Mouse (Mus musculus) forebrain, embryonic 15.5 days (tissue): ENCODE results near the gene Sox6. TPM values are rescaled to one million over a fixed set of nuclear protein-coding genes. Genes with fewer than 3 reads are reported as not detected.

Source experiments
- ATAC-seq: fragments of 200-750 bp; cut with Nextera tagmentation; replicated peaks from 2 replicates; pipeline ENCODE4 v1.8.0; 2017; ENCODE audit warnings: mild to moderate bottlenecking, moderate TSS enrichment, moderate library complexity
- H3K27ac ChIP-seq: fragments of 300-500 bp; sonication (generic); replicated peaks from 2 replicates; pipeline ENCODE4 v1.5.1; 2015; ENCODE audit warnings: mild to moderate bottlenecking, inconsistent platforms
- H3K27me3 ChIP-seq: fragments of 300-500 bp; sonication (generic); 2 replicates; pipeline ENCODE4 v1.6.1; 2015; ENCODE audit warnings: inconsistent platforms
- H3K36me3 ChIP-seq: fragments of 300-500 bp; sonication (generic); 2 replicates; pipeline ENCODE4 v1.6.1; 2015; ENCODE audit warnings: mild to moderate bottlenecking, inconsistent platforms
- H3K4me1 ChIP-seq: fragments of 300-500 bp; sonication (generic); 2 replicates; pipeline ENCODE4 v1.6.1; 2015; ENCODE audit warnings: inconsistent platforms
- H3K4me2 ChIP-seq: fragments of 300-500 bp; sonication (generic); replicated peaks from 2 replicates; pipeline ENCODE4 v1.6.1; 2015; ENCODE audit warnings: mild to moderate bottlenecking, inconsistent platforms
- H3K4me3 ChIP-seq: fragments of 300-500 bp; sonication (generic); 2 replicates; pipeline ENCODE4 v1.5.1; 2015; ENCODE audit warnings: mild to moderate bottlenecking, inconsistent platforms
- H3K9ac ChIP-seq: fragments of 300-500 bp; sonication (generic); replicated peaks from 2 replicates; pipeline ENCODE4 v1.6.1; 2015; ENCODE audit warnings: mild to moderate bottlenecking, inconsistent platforms
- H3K9me3 ChIP-seq: fragments of 300-500 bp; sonication (generic); 2 replicates; pipeline ENCODE4 v1.6.1; 2016; ENCODE audit warnings: inconsistent platforms
- whole genome bisulfite sequencing: fragments of 180-500 bp; shearing (Covaris S2); methylation state at CpG from one replicate; pipeline ENCODE4 v1.1.7; 2015; ENCODE audit warnings: mixed read lengths; 5-methylcytosine and 5-hydroxymethylcytosine counted together
- polyA plus RNA-seq: library from polyadenylated mRNA; unstranded; fragments of >200 nt; fragmentation: Nextera tagmentation; extraction: Ambion mirVana; gene quantifications from 2 replicates; pipeline ENCODE4 v1.2.1, GENCODE M21; 2015

Gene Sox6
- polyA plus RNA-seq, 1 experiment from 2014 or later: 111 TPM

DNA sequence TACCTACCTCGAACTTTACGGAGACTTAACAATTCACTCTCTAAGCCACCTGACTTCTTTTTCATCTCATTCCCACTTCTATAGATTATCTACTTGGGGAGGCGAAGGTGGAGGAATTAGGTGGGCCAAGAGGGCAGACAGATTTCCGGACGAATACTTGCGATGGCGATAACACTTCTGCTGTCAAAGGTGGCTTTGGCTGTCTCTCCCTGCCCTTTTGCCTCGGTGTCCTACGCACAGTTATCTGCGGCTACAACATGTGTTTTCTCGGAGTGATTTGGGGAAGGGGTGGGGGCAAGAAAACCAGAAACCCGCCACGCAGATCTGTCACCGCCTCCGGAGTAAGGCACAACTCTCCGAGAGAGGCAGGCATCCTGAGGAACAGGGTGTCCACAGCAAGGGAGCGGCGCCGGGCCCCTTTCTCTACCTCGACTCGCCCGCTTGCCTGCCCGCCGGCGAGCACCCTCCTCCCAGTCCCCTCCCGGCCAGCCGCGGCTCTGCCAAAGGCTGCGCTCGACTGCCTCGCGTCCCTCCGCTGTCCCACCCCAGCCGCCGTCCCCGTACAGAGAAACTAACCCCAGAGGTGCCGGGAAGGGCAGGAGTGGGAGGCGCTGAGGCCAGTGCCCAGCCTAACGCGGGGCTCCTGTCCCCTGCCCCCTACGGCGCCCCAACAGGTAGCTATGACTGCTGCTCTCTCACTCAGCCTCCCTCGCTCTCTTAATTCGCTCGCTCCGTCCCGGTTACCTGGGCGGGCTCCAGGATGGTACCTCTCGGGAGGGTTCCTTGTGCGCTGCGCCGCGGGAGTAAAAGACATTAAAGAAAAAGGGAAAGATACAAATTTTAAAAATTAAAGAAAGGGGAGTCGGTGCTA, 5.0 kb downstream of the Sox6 start:
- peaks cover 12% of the 10 kb centered on the region; the same call in 1 of the 2 replicates for H3K27me3 ChIP-seq
- under 1% methylated on average over 54 of the region's 54 CpGs for WGBS

GRCm38 (mm10) chr7:116032596-116033307, 5.8 kb downstream of the Sox6 start:
- no peaks in the 10 kb centered on the region for H3K9me3 ChIP-seq
- WGBS: 0% methylated on average over 11 of the region's 11 CpGs
- peaks cover 12% of the 10 kb centered on the region; the same call in 1 of the 2 replicates for H3K27me3 ChIP-seq
- peak overlapping the region; percentile 79 for H3K9ac ChIP-seq
- peak overlapping the region; percentile 91 for H3K27ac ChIP-seq
- peak overlapping the region; percentile 95 for H3K4me2 ChIP-seq
- peak overlapping the region; percentile 54 for H3K4me3 ChIP-seq
- peak; percentile 23; the same call in 1 of the 2 replicates for ATAC-seq
- no peaks in the 10 kb centered on the region for H3K36me3 ChIP-seq
- H3K4me1 ChIP-seq: peaks cover 71% of the 10 kb centered on the region

More for the DNA sequence above, 5.0 kb downstream of the Sox6 start:
- Histone ChIP-seq H3K4me2 (peak overlapping the region; percentile 75), H3K36me3 (no peaks in the 10 kb centered on the region), H3K9ac (peak overlapping the region; percentile 61), H3K9me3 (no peaks in the 10 kb centered on the region), H3K4me1 (peaks cover 74% of the 10 kb centered on the region), H3K4me3 (peak overlapping the region; percentile 54), H3K27ac (peak overlapping the region; percentile 87)
- ATAC-seq: peak; percentile 42

- peak overlapping the region; percentile 54 for H3K4me3 ChIP-seq
- peak overlapping the region; percentile 91 for H3K27ac ChIP-seq
- no peaks in the 10 kb centered on the region for H3K9me3 ChIP-seq
- peak overlapping the region; percentile 95 for H3K4me2 ChIP-seq
- no peaks in the 10 kb centered on the region for H3K36me3 ChIP-seq
- WGBS: under 1% methylated on average over 65 of the region's 65 CpGs
- H3K27me3 ChIP-seq: peaks cover 12% of the 10 kb centered on the region; the same call in 1 of the 2 replicates
- peak; percentile 38; the same call in 1 of the 2 replicates for ATAC-seq
- peaks cover 72% of the 10 kb centered on the region for H3K4me1 ChIP-seq
- peak overlapping the region; percentile 79 for H3K9ac ChIP-seq
Measured at GRCm38 (mm10) chr7:116031718-116032595, 6.6 kb downstream of the Sox6 start.

DNA sequence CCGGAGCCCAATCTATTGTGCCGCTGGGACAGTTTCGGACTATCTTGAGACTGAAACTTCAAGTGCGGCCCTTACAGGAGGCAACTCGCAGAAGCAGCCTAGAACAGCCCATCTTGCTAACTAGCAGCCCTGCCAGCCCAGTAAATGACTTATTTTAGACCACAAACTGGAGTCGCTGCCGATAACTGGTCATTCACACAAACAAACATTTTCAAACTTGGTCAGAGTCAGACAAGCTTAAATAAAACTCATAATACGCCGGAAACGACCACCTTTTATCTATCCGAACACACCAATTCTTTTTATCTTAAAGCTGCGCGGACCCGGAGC, 7.2 kb downstream of the Sox6 start:
- under 1% methylated on average over 14 of the region's 14 CpGs for WGBS
- peaks cover 71% of the 10 kb centered on the region for H3K4me1 ChIP-seq
- peak overlapping the region; percentile 79 for H3K9ac ChIP-seq
- H3K27me3 ChIP-seq: peaks cover 7% of the 10 kb centered on the region; the same call in 1 of the 2 replicates
- peak overlapping the region; percentile 95 for H3K4me2 ChIP-seq
- H3K4me3 ChIP-seq: peak overlapping the region; percentile 54
- H3K36me3 ChIP-seq: no peaks in the 10 kb centered on the region
- H3K27ac ChIP-seq: peak overlapping the region; percentile 91
- no peaks in the 10 kb centered on the region for H3K9me3 ChIP-seq
- no peak for ATAC-seq

GRCm38 (mm10) chr7:116030597-116031387, 7.8 kb downstream of the Sox6 start:
- H3K9me3 ChIP-seq: no peaks in the 10 kb centered on the region
- H3K9ac ChIP-seq: peak overlapping the region; percentile 79
- peaks cover 76% of the 10 kb centered on the region for H3K4me1 ChIP-seq
- H3K36me3 ChIP-seq: no peaks in the 10 kb centered on the region
- peak overlapping the region; percentile 91 for H3K27ac ChIP-seq
- peak overlapping the region; percentile 95 for H3K4me2 ChIP-seq
- H3K27me3 ChIP-seq: 0 out of 2 replicates have a peak, but pooled peaks cover 3% of the 10 kb centered on the region
- peak overlapping the region; percentile 54 for H3K4me3 ChIP-seq
- 5% methylated on average over 26 of the region's 26 CpGs for WGBS
- ATAC-seq: no peak; the same call in 1 of the 2 replicates

GRCm38 (mm10) chr7:116029991-116030390, 8.6 kb downstream of the Sox6 start:
- peak overlapping the region; percentile 79 for H3K9ac ChIP-seq

GRCm38 (mm10) chr7:116002726-116003125, 35.9 kb downstream of the Sox6 start:
- WGBS: 89% methylated on average over 4 of the region's 4 CpGs
- Histone ChIP-seq H3K4me3 (no peak overlapping the region), H3K9me3 (no peaks in the 10 kb centered on the region), H3K4me1 (no peaks in the 10 kb centered on the region), H3K9ac (no peak overlapping the region), H3K27ac (no peak overlapping the region), H3K36me3 (no peaks in the 10 kb centered on the region), H3K4me2 (no peak overlapping the region), H3K27me3 (no peaks in the 10 kb centered on the region)
- no peak for ATAC-seq

More at GRCm38 (mm10) chr7:116029991-116030390, 8.6 kb downstream of the Sox6 start:
- no peak for ATAC-seq
- Histone ChIP-seq H3K4me2 (peak overlapping the region; percentile 95), H3K36me3 (no peaks in the 10 kb centered on the region), H3K4me1 (peaks cover 71% of the 10 kb centered on the region), H3K9me3 (no peaks in the 10 kb centered on the region), H3K27ac (peak overlapping the region; percentile 91), H3K4me3 (peak overlapping the region; percentile 54), H3K27me3 (no peaks in the 10 kb centered on the region)
- 18% methylated on average over 3 of the region's 3 CpGs for WGBS

DNA sequence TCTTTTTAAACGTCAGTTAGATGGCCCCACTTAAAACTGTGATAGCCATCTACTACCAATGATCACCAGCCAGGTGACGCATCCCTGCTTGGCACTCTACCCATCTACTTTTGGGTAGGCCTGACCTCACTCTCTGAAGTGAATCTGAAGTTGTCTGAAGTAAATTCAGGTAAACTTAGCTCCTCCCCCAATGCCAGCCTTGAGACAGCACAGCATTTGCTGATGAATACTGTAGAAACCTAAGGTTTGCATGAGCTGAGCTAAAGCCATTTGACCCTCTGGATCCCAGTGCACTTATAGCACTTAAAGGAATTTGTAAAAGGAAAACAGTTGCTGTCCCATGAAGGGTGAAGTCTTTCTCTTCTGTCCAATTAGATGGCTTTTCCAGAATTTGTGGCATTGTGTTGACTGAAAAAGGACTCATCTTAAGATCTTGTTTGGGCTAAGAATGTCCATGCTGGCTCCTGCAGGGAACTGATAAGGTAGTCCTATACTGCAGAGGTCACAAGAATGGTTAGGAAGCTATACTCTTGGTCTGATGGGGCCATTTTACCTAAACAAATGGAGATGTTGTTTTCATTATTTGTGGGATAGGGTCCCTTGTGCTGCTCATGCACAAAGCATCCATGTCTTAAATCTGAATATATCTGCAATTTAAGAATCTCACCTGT, 50.4 kb downstream of the Sox6 start:
- H3K36me3 ChIP-seq: no peaks in the 10 kb centered on the region
- H3K27ac ChIP-seq: no peak overlapping the region
- no peak overlapping the region for H3K9ac ChIP-seq
- no peak overlapping the region for H3K4me2 ChIP-seq
- WGBS: 85% methylated on average over 2 of the region's 2 CpGs
- ATAC-seq: no peak
- H3K4me3 ChIP-seq: no peak overlapping the region
- 0 out of 2 replicates have a peak, but pooled peaks cover 9% of the 10 kb centered on the region for H3K4me1 ChIP-seq
- no peaks in the 10 kb centered on the region for H3K9me3 ChIP-seq
- H3K27me3 ChIP-seq: no peaks in the 10 kb centered on the region

GRCm38 (mm10) chr7:115985716-115986115, 52.9 kb downstream of the Sox6 start:
- Histone ChIP-seq H3K9me3 (no peaks in the 10 kb centered on the region), H3K36me3 (no peaks in the 10 kb centered on the region), H3K27me3 (no peaks in the 10 kb centered on the region), H3K4me2 (no peak overlapping the region), H3K4me3 (no peak overlapping the region), H3K4me1 (no peaks in the 10 kb centered on the region), H3K27ac (no peak overlapping the region), H3K9ac (no peak overlapping the region)
- WGBS: 74% methylated on average over 6 of the region's 6 CpGs
- ATAC-seq: no peak

DNA sequence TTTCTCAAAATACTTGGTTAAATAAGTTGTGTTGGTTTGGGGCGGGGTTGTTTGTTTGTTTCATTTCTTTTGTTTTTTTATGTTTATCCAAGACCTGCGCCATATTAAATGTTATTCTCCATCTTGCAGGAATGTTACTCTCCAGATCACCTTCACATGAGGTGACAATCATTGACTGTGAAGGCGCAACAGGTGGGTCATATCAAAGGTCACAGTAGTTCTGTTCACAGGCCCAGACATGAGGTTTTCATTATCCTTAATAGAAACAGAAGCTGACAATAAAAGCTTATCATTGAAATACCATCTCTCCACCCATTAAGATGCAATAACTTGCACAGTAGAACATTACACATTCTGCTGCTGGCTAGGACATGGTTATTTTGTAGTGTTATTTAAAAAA, 54.5 kb downstream of the Sox6 start:
- H3K9me3 ChIP-seq: no peaks in the 10 kb centered on the region
- WGBS: 94% methylated on average over 3 of the region's 3 CpGs
- H3K4me1 ChIP-seq: no peaks in the 10 kb centered on the region
- H3K4me3 ChIP-seq: no peak overlapping the region
- no peak for ATAC-seq
- H3K27ac ChIP-seq: no peak overlapping the region
- no peak overlapping the region for H3K4me2 ChIP-seq
- no peak overlapping the region for H3K9ac ChIP-seq
- no peaks in the 10 kb centered on the region for H3K36me3 ChIP-seq
- no peaks in the 10 kb centered on the region for H3K27me3 ChIP-seq
